Mouse (Mus musculus) CH12.LX (cell line): Measurements from ENCODE around the gene Ugt1a5. TPM values are rescaled to one million over a fixed set of nuclear protein-coding genes. Genes with fewer than 3 reads are reported as not detected.

Experiments used
- DNase-seq: peaks from one replicate; pipeline ENCODE4 v3.0.0-alpha.2; 2013; ENCODE audit errors: extremely low read depth
- H3K27ac ChIP-seq: 2 replicates; pipeline ENCODE4 v1.5.1; 2012; ENCODE audit warnings: low read depth, mild to moderate bottlenecking, control low read depth, moderate library complexity; ENCODE audit not compliant: insufficient read depth
- H3K27me3 ChIP-seq: replicated peaks from 2 replicates; pipeline ENCODE3; 2012; ENCODE audit warnings: inconsistent platforms
- H3K36me3 ChIP-seq, 2 experiments: replicated peaks in 1 of 2; 2 replicates each; pipeline versions ENCODE3 to v1.6.1; 2012; ENCODE audit warnings: inconsistent platforms in 1 of 2, low read length in 1 of 2, mild to moderate bottlenecking in 1 of 2, mixed read lengths in 1 of 2, moderate library complexity in 1 of 2; ENCODE audit not compliant: control insufficient read depth in 1 of 2, insufficient read depth in 1 of 2
- H3K4me1 ChIP-seq, 2 experiments: 2 replicates each; pipeline ENCODE4 v1.6.1; 2012; ENCODE audit warnings: inconsistent platforms in 1 of 2, moderate library complexity in 1 of 2; ENCODE audit not compliant: insufficient read depth in 2 of 2, control insufficient read depth in 1 of 2
- H3K4me2 ChIP-seq: 2 replicates; pipeline ENCODE4 v1.6.1; 2012; ENCODE audit warnings: low read depth, mild to moderate bottlenecking, control low read depth; ENCODE audit not compliant: poor library complexity, insufficient read depth, severe bottlenecking
- H3K4me3 ChIP-seq, 3 experiments: fragments of 150-350 bp in 1 of 3; sonication (generic) in 1 of 3; replicated peaks in 1 of 3; 2 replicates each; pipeline versions ENCODE3 to v1.5.1; 2011 to 2012; ENCODE audit warnings: low read depth in 2 of 3, low read length in 2 of 3, mild to moderate bottlenecking in 2 of 3, moderate library complexity in 2 of 3, control low read depth in 1 of 3, improper control_type of control experiment in 1 of 3, inconsistent platforms in 1 of 3, mixed read lengths in 1 of 3; ENCODE audit not compliant: poor library complexity in 1 of 3
- H3K79me2 ChIP-seq: replicated peaks from 2 replicates; pipeline ENCODE4 v1.6.1; 2012; ENCODE audit warnings: mild to moderate bottlenecking, moderate library complexity; ENCODE audit not compliant: control insufficient read depth, poor library complexity, insufficient read depth, severe bottlenecking; ENCODE audit errors: extremely low read depth
- H3K9ac ChIP-seq: 2 replicates; pipeline ENCODE4 v1.6.1; 2012; ENCODE audit warnings: low read depth, mild to moderate bottlenecking, control low read depth, moderate library complexity; ENCODE audit not compliant: insufficient read depth
- H3K9me3 ChIP-seq: replicated peaks from 2 replicates; pipeline ENCODE3; 2012; ENCODE audit warnings: low read length, inconsistent platforms, mixed read lengths
- CHD1 ChIP-seq: IDR thresholded peaks from 2 replicates; pipeline ENCODE4 v1.6.1; 2012; ENCODE audit warnings: low read depth, low read length, improper control_type of control experiment, inconsistent platforms
- CTCF ChIP-seq, 2 experiments: IDR thresholded peaks in 1 of 2; conservative IDR thresholded peaks in 1 of 2; 2 replicates each; pipeline ENCODE4 v1.5.1; 2011 to 2012; ENCODE audit warnings: low read depth in 2 of 2, low read length in 2 of 2, improper control_type of control experiment in 1 of 2, inconsistent platforms in 1 of 2, mild to moderate bottlenecking in 1 of 2, moderate library complexity in 1 of 2
- E2F4 ChIP-seq: IDR thresholded peaks from 2 replicates; pipeline ENCODE4 v1.6.1; 2011; ENCODE audit warnings: low read depth, low read length, improper control_type of control experiment; ENCODE audit not compliant: insufficient replicate concordance
- ELF1 ChIP-seq: IDR thresholded peaks from 2 replicates; pipeline ENCODE4 v1.6.1; 2014; ENCODE audit warnings: low read depth, mild to moderate bottlenecking, inconsistent platforms, low read length, improper control_type of control experiment
- EP300 ChIP-seq: IDR thresholded peaks from 2 replicates; pipeline ENCODE4 v1.6.1; 2011; ENCODE audit warnings: low read length, improper control_type of control experiment
- GABPA ChIP-seq: IDR thresholded peaks from 2 replicates; pipeline ENCODE4 v1.6.1; 2012; ENCODE audit warnings: low read depth, low read length, improper control_type of control experiment, inconsistent platforms; ENCODE audit not compliant: insufficient replicate concordance
- HCFC1 ChIP-seq: IDR thresholded peaks from 2 replicates; pipeline ENCODE4 v1.6.1; 2012; ENCODE audit warnings: low read depth, mild to moderate bottlenecking, inconsistent platforms, low read length, improper control_type of control experiment
- IRF4 ChIP-seq: IDR thresholded peaks from 2 replicates; pipeline ENCODE4 v1.6.1; 2014; ENCODE audit warnings: low read depth, mild to moderate bottlenecking, inconsistent platforms, low read length, improper control_type of control experiment
- JUN ChIP-seq: IDR thresholded peaks from 2 replicates; pipeline ENCODE4 v1.6.1; 2011; ENCODE audit warnings: low read depth, mild to moderate bottlenecking, low read length, improper control_type of control experiment, moderate library complexity; ENCODE audit not compliant: insufficient read depth
- JUND ChIP-seq: conservative IDR thresholded peaks from 2 replicates; pipeline ENCODE4 v1.6.1; 2011; ENCODE audit warnings: low read depth, low read length, improper control_type of control experiment
- MAX ChIP-seq: IDR thresholded peaks from 2 replicates; pipeline ENCODE4 v1.6.1; 2011; ENCODE audit warnings: low read length, improper control_type of control experiment
- MXI1 ChIP-seq: IDR thresholded peaks from 2 replicates; pipeline ENCODE4 v1.6.1; 2011; ENCODE audit warnings: mild to moderate bottlenecking, low read depth, low read length, improper control_type of control experiment
- MYC ChIP-seq: IDR thresholded peaks from 2 replicates; pipeline ENCODE4 v1.6.1; 2011; ENCODE audit warnings: low read depth, mild to moderate bottlenecking, improper control_type of control experiment, low read length
- NRF1 ChIP-seq: IDR thresholded peaks from 2 replicates; pipeline ENCODE4 v1.6.1; 2014; ENCODE audit warnings: low read depth, mild to moderate bottlenecking, inconsistent platforms, low read length, improper control_type of control experiment, moderate library complexity
- POLR2A ChIP-seq: IDR thresholded peaks from 2 replicates; pipeline ENCODE4 v1.6.1; 2011; ENCODE audit warnings: low read depth, mild to moderate bottlenecking, improper control_type of control experiment, low read length
- SIN3A ChIP-seq: IDR thresholded peaks from 2 replicates; pipeline ENCODE4 v1.6.1; 2012; ENCODE audit warnings: low read length, improper control_type of control experiment, inconsistent platforms
- TBP ChIP-seq: conservative IDR thresholded peaks from 2 replicates; pipeline ENCODE4 v1.6.1; 2011; ENCODE audit warnings: low read depth, low read length, improper control_type of control experiment
- UBTF ChIP-seq: IDR thresholded peaks from 2 replicates; pipeline ENCODE4 v1.6.1; 2012; ENCODE audit warnings: low read depth, mild to moderate bottlenecking, inconsistent platforms, low read length, improper control_type of control experiment, moderate library complexity
- USF1 ChIP-seq: IDR thresholded peaks from 2 replicates; pipeline ENCODE4 v1.6.1; 2014; ENCODE audit warnings: low read depth, mild to moderate bottlenecking, inconsistent platforms, low read length, improper control_type of control experiment
- ZMIZ1 ChIP-seq: IDR thresholded peaks from 2 replicates; pipeline ENCODE4 v1.6.1; 2012; ENCODE audit warnings: low read depth, mild to moderate bottlenecking, inconsistent platforms, low read length, improper control_type of control experiment
- ZNF384 ChIP-seq: IDR thresholded peaks from 2 replicates; pipeline ENCODE4 v1.6.1; 2012; ENCODE audit warnings: low read depth, low read length, improper control_type of control experiment, inconsistent platforms
- dilution Hi-C: fragments of 300-500 bp; cut with MboI; formaldehyde crosslinking; loops from 2 replicates; pipeline ENCODE4 v1.14.3; 2020; ENCODE audit warnings: low sequenced_read_pairs; ENCODE audit not compliant: extremely low pct_unique_long_range_greater_than_20kb, extremely low pct_ligation_motif_present
- in situ Hi-C: fragments of 300-500 bp; cut with MboI; formaldehyde crosslinking; loops from 3 replicates; pipeline ENCODE4 v1.14.3; 2019; ENCODE audit warnings: low sequenced_read_pairs, low pct_ligation_motif_present, low pct_unique_long_range_greater_than_20kb, mixed read lengths
- polyA plus RNA-seq: library from polyadenylated mRNA; unstranded; fragments of >175 nt; gene quantifications from 2 replicates; pipeline ENCODE4 v1.2.1, GENCODE M21; 2012; ENCODE audit warnings: low read depth; ENCODE audit not compliant: insufficient read length
- total RNA-seq, 2 experiments: library from RNA; depleted of rRNA; stranded (reverse); fragments of 300-350 nt in 1 of 2; fragments of >200 nt in 1 of 2; gene quantifications; 2 replicates each; pipeline ENCODE4 v1.2.3; 2012 to 2014

The Ugt1a5 gene
- total and polyA plus RNA-seq, 3 experiments: not detected

DNA sequence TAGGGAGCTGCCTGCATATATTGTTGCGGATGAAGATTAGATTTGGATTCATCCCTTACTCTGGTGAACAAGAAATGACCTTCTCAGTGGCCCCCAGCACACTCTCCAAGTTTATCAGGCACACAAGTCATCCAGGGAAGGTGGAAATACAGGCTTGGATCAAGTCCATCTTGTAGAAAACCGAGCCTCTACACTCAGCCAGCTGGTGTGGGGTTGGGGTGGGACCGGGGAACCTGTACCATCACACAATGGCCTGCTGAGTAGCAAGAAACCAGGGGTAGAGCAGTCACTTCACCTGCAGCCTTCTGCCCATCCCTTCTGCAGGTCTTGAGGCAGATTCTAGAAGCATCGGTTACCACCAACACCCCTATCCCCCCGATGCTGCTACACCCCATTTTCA is 68.8 kb downstream of the Ugt1a5 start:
- Histone ChIP-seq H3K27ac (no peak overlapping the region), H3K79me2 (no peaks in the 10 kb centered on the region), H3K9me3 (peaks cover 84% of the 10 kb centered on the region), H3K4me3 (no peak overlapping the region), H3K27me3 (peaks cover 32% of the 10 kb centered on the region), H3K4me2 (no peak overlapping the region), H3K9ac (no peak overlapping the region), H3K4me1 (no peaks in the 10 kb centered on the region), H3K36me3 (no peaks in the 10 kb centered on the region)
- dilution Hi-C loops: no loop called here
- no peak for DNase-seq
- in situ Hi-C loops: no loop called here
- TF ChIP-seq CTCF (conservative IDR thresholded peaks at IDR 0.05 in 1 of 2, IDR thresholded peaks at IDR 0.05 in 1 of 2; ENCODE audit: low read depth in 2 of 2, low read length in 2 of 2) (no peak), EP300 (no peak), TBP (no peak), MYC (no peak), SIN3A (no peak), MAX (no peak), USF1 (no peak), IRF4 (no peak), JUND (no peak), CHD1 (no peak), NRF1 (no peak)

DNA sequence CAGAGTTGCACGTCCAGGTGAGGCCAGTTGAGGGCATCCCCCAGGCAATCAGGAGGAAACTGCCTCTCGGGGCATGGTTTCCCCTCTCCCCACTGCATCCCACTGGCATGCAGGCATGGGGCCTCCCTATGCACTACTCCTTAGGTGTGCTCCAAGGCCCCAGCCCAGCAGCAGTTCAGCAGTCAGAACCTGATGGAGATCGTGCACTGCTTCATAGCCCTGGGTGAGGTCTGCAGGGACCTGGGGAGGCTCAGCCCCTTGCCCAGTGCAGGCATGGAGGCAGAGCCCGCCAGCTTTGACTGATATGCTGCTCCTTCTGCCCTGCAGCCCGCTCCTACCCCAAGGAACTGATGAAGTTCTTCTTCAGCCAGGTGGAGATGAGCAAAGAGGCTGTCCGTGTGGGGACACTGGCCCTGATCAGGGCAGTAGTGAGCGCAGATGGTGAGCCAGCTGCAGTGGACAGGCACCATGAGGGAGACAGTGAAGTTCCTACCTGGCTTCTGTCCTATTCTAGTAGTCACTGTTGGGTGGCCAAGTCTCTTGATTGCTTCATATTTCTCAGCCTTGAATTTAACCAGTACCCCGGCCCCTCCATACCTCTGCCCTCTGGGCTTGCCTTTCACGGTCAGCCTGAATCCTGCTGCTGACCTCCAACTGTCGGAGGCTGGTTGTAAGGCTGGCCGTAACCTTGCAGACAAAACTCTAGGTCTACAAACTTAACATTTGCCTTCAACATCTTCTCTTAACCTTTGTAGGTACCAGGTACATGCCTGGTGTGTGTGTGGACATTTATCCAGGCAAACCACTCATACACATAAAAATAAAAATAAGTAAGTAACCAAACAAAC is 69.5 kb downstream of the Ugt1a5 start:
- no peak overlapping the region for H3K4me2 ChIP-seq
- TF ChIP-seq ZNF384 (no peak), ZMIZ1 (no peak)
- TF ChIP-seq, all 38 proteins: peak for 0
- no peak overlapping the region for H3K9ac ChIP-seq
- H3K9me3 ChIP-seq: peaks cover 84% of the 10 kb centered on the region
- H3K4me1 ChIP-seq: no peaks in the 10 kb centered on the region
- H3K27me3 ChIP-seq: peaks cover 35% of the 10 kb centered on the region
- dilution Hi-C loops: no loop called here
- in situ Hi-C loops: no loop called here
- no peaks in the 10 kb centered on the region for H3K79me2 ChIP-seq
- no peak for DNase-seq
- no peak overlapping the region for H3K27ac ChIP-seq
- no peaks in the 10 kb centered on the region for H3K36me3 ChIP-seq
- no peak overlapping the region for H3K4me3 ChIP-seq

DNA sequence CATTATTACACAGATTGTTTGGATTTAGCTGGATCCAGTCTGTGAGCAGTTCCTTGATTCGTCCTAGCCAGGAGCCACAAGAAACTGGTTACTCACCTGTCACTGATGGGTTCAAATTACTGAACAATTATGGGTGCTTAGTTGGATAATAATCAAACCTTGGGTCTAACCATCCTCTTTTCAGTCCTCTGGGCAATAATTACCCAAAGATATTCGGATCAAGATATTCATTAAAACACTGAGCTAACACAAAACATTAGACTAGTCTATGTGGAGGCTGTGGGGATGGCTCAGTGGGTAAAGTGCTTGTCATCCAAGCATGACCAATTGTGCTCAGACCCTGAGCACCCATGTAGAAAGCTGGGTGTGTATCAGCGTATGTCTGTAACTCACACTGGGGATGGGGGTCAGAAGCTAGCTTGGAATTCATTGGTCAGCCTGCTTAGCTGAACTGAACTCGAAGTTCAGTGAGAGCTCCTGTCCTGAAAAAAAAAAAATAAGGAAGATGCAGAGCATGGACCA is 70.1 kb downstream of the Ugt1a5 start:
- Histone ChIP-seq H3K9me3 (peaks cover 86% of the 10 kb centered on the region), H3K4me2 (no peak overlapping the region), H3K79me2 (no peaks in the 10 kb centered on the region), H3K4me3 (no peak overlapping the region), H3K9ac (no peak overlapping the region), H3K4me1 (no peaks in the 10 kb centered on the region)
- TF ChIP-seq JUN: no peak
- TF ChIP-seq E2F4: no peak
- TF ChIP-seq UBTF: no peak
- no peak for TF ChIP-seq CHD1
- TF ChIP-seq ELF1: no peak
- TF ChIP-seq EP300: no peak
- no peak for TF ChIP-seq GABPA
- TF ChIP-seq NRF1: no peak
- no peak for TF ChIP-seq MYC
- no peak for TF ChIP-seq MXI1
- no peak for TF ChIP-seq POLR2A
- no peak for TF ChIP-seq HCFC1
- TF ChIP-seq, all 38 proteins: peak for 0
- peaks cover 38% of the 10 kb centered on the region for H3K27me3 ChIP-seq
- no peak overlapping the region for H3K27ac ChIP-seq
- no peaks in the 10 kb centered on the region for H3K36me3 ChIP-seq
- DNase-seq: no peak
- dilution Hi-C loops (no loop called here), in situ Hi-C loops (no loop called here)
